Mouse (Mus musculus) gastrocnemius, postnatal 14 days (tissue): ENCODE measurements around the gene Gc. TPM values are rescaled to one million over a fixed set of nuclear protein-coding genes. Genes with fewer than 3 reads are reported as not detected.

ENCODE experiments used
- DNase-seq: peaks from one replicate; pipeline ENCODE4 v3.0.0; 2021; ENCODE audit warnings: mixed read lengths
- intact Hi-C: fragments of 180-260 bp; cut with DNase I; formaldehyde crosslinking; loops from one replicate; pipeline ENCODE4 v1.15.1; 2025; ENCODE audit warnings: low total_unique reads
- long read RNA-seq, 2 experiments: library from polyadenylated mRNA; stranded (forward); transcript quantifications; one replicate each; pipeline ENCODE4 v2.0.0; 2021
- total RNA-seq, 2 experiments: library from RNA; stranded (reverse); gene quantifications; 2 replicates each; pipeline ENCODE4 v1.2.3; 2021

Gene Gc
- not detected for total RNA-seq
- long read RNA-seq, experiment 1: 0 reads
- long read RNA-seq, experiment 2: 0 reads

- intact Hi-C loops: no loop called here
- DNase-seq: no peak
Measured at GRCm38 (mm10) chr5:89457554-89458062, at the start of gene Gc. TSS of gene Gc (minus strand) at chr5:89457898.

DNA sequence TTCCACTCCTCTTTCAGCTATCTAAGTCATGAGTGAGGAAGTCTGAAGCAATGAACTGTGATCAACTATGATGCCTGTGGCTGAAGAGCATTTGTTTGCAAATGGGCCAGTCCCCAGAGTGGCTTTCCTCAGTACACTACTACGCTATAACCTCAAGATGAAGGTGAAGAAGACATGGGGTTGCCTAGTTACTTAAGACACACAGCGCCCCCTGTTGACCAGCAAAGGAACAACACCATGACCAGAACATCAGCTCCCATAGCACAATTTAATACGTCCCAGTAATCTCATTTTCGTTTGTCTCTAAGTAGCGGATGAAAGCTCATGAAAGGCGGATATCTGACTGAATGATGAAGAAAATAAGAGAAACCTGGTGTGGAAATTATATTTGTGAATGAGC is 42.5 kb upstream of the Gc start:
- intact Hi-C loops: no loop called here
- DNase-seq: no peak

DNA sequence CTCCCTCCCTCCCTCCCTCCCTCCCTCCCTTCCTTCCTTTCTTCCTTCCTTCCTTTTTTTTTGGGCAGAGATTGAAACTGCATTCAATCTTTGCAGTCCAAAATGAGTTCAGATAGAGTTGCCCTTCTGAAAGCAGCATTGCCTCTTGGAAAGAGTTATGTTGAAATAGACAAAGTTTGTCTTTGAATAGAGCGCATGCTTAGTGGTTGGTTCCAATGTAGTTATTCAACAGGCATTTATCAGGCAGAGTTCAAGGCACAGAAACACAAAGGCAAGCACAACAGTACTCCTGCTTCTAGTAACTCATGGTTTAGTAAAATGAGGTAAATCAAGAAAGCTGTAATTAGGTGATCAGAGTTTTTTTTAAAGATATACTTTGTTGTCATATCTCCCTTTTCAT is 34.9 kb upstream of the Gc start:
- no peak for DNase-seq
- intact Hi-C loops: no loop called here

- intact Hi-C loops: no loop called here
- DNase-seq: no peak
Measured at GRCm38 (mm10) chr5:89470483-89470882, 12.8 kb upstream of the Gc start.

DNA sequence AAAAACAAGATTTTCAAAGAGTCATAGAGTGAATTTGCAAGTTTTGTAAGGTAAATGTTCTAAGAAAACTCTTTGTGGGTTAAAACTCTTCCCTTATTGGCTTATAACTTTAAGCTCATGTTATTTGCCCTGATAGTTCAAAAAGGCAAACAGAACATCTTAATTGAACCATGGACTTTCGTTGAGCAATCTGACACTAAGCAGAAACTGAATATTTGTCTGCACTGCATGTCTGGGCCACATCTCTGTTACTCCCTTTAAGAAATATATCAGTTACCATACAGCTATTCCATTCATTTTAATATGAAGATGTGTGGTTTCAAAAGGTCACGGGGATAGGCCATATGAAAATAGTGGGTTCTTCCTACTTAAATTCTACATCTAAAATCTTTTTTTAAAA is 10.2 kb upstream of the Gc start:
- intact Hi-C loops: no loop called here

DNA sequence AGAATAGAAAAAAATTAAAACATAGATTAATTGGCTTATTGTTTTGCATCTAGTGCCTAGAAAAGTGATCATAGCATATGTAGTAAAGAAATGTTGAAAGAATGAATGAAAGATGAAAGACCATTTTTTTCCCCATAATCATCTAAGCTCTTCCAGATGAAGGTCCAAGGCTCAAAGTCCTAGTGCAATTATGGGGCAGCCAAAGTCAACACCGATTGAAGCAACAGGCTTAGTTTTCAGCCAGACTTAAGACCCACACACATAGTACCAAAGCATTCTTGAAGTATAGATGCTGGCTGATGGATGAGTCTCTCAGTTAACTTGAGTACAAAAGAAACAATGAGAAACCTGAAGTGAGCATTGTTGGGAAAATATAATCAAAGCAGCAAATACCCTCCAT is 9.3 kb upstream of the Gc start:
- intact Hi-C loops: no loop called here
- DNase-seq: no peak

More for the DNA sequence above, 10.2 kb upstream of the Gc start:
- no peak for DNase-seq

GRCm38 (mm10) chr5:89466275-89466674 is 8.6 kb upstream of the Gc start:
- intact Hi-C loops: no loop called here
- DNase-seq: no peak

GRCm38 (mm10) chr5:89461817-89462216 is 4.1 kb upstream of the Gc start:
- intact Hi-C loops: no loop called here
- DNase-seq: no peak

DNA sequence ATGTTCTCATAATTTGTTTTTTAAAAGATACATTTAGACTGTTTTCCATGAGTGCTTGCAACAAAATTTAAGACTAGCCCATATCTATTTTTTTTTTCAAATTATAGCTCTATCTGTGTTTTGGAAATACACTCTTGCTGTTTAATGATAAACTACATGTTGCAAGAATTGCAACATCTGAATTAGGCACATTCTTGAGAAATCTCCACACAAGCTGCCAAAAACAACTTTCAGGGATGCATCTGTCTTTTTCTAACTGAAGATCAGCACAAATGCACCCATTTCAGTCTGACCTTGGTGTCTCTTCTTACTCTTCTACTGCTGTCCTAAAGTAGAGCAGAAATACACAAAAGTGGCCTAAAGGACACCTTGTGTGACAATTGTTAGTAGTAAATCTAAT is 1.9 kb upstream of the Gc start:
- intact Hi-C loops: no loop called here
- DNase-seq: no peak

DNA sequence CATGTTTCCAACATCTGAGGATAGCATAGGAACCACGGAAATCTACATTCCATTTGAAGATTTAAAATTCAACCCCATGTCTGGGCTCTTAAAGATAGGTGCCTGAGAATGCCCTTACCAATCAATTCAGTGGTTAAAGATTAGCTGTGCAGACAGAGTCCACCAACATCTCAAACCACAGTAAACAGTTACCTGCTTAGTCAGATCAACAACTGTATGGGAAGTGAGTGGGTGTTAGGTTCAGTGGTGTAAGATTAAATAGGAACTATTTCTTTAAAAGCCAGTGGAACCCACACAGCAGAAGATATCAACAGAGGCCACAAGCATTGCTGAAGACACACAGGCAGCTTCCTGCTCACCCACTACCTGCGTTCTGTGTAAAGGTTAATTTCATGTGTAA is 1.3 kb upstream of the Gc start:
- DNase-seq: no peak
- intact Hi-C loops: no loop called here

DNA sequence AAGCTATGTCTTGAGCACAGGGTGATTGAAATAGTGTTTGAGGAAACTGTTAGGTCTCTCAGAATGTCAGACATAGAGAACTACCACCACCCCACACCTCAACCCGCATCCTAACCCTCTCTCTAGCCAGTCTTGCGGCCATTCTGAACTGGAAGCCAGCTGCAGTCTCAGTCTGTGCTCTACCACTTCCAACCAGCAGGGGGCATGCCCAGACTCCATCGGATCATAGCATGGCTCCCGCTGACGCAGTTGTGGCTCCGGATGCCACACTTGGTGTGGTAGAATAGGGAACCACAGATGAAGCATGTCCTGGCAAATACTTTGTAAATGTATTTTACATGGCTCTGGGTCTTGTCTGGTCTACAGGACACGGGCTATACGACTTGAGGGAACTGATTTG is 2.2 kb downstream of the Gc start:
- intact Hi-C loops: no loop called here
- peak; percentile 9 for DNase-seq

- no peak for DNase-seq
- intact Hi-C loops: no loop called here
Measured at GRCm38 (mm10) chr5:89450798-89451197, 6.9 kb downstream of the Gc start.

DNA sequence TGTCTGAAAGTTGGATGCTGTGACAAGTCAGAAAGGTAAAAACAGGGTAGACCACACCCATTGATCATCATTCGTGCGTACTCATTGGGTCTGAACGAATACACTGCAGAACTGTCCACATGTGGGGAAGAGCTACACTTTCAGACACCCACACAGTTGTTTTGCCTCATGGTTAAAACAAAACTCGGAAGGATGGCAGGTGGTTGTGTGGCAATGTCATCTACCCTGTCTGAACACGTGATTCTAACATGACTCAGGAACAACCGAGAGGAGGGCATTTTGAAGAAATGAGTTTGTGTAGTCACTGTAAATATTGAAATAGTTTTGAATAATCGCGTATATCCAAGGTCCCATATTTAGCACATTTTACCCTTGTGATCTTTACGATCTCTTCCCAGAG is 8.4 kb downstream of the Gc start:
- intact Hi-C loops: no loop called here
- no peak for DNase-seq

DNA sequence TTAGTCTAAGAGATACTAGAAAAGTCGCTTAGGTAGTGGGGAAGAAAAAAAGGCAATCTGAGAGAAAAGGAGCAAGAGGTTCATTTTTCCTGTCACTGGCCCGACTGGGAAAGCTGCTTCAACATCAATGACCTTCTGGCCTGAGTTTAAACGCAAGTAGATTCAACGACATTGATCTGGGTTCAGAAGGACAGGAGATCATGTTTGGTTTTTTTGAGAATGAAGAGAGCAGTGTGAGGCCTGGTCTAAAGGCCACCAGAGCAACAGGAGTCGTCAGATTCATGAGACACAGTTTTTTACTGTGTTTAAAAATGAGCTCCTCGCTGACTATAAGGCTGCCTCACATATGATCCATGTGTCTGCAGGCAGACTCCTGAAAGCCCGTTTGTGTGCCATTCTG is 9.7 kb downstream of the Gc start:
- intact Hi-C loops: no loop called here
- DNase-seq: no peak

DNA sequence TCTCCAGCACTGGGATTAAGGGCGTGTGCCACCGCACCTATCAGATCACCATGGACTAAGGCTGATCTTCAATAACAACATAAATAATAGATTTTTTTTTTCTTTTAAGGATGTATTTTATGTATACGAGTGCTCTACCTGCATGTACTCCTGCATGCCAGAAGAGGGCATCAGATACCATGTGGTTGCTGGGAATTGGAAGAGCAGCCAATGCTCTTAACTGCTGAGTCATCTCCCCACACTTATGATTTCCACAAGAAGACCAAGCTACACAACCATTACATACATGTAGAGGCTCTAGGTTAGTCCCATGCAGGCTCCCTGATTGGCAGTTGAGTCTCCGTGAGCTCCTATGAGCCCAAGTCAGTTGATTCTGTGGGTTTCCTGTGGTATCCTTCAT is 13.3 kb downstream of the Gc start:
- no peak for DNase-seq
- intact Hi-C loops: no loop called here

DNA sequence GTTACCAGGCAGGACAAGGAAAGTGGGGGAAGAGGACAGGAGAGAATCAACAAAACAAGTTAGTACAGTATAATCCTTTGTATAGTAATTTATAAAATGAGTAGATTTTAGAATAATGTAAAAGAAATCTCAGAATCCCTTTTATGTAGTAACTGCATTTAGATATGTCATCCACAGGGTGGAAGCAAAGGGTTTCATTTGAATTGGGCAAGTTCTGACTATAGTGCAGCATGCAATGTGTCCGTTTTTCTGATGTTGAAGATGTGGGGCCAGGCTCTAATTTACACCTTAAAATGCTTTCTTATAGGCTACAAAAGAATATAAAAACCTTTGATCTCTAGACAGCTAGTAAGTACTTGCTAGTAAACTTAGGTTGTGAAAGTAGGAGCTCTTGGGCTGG is 46.2 kb downstream of the Gc start:
- DNase-seq: no peak
- intact Hi-C loops: no loop called here

GRCm38 (mm10) chr5:89407376-89408082 is 50.2 kb downstream of the Gc start:
- no peak for DNase-seq
- intact Hi-C loops: no loop called here

DNA sequence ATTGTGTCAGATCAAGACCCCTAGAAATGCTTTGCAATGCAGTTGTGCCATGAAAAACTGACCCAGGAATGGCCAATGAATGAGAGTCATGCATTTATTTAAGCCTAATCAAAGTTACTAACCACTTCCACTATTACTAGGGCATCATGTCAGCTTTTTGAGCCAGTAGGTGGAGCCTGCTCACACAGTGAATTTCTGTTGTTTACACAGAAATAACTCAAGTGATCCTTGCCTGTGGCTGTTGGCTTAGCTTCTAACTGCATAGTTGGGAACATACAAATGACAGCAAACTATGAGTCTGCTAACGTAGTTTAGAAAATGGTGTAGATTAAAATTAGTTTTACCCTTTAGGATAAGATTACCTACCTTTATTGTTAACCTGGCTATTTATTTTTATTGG is 52.6 kb downstream of the Gc start:
- intact Hi-C loops: no loop called here
- no peak for DNase-seq

GRCm38 (mm10) chr5:89390405-89390804 is 67.3 kb downstream of the Gc start:
- intact Hi-C loops: no loop called here
- no peak for DNase-seq

DNA sequence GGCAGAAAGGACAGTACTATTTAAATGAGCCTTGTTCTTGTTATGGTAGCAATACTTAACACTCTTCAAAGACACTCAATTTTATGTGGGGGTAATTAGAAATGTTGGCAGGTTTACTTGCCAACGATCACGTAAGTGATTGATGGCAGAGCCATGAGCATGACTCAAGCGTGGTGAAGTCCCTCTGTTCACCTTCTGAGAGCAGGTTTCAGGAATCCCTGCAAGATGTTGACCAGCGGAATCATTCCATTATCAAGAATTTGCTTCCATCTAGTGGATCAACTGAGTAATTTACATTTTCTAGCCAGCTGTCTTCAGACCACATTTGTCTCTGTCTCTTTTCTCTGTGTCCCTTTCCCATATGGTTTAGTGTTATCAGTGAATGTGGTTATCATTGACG is 73.5 kb downstream of the Gc start:
- intact Hi-C loops: loop anchor here (10.0 kb wide), 1 partner anchor 499 kb away; the partner anchor contains the start of gene Slc4a4

GRCm38 (mm10) chr5:89381340-89381739 is 76.4 kb downstream of the Gc start:
- intact Hi-C loops: loop anchor here (10.0 kb wide), 1 partner anchor 497 kb away; the partner anchor contains the start of gene Slc4a4
- no peak for DNase-seq

More for the DNA sequence above, 73.5 kb downstream of the Gc start:
- no peak for DNase-seq

DNA sequence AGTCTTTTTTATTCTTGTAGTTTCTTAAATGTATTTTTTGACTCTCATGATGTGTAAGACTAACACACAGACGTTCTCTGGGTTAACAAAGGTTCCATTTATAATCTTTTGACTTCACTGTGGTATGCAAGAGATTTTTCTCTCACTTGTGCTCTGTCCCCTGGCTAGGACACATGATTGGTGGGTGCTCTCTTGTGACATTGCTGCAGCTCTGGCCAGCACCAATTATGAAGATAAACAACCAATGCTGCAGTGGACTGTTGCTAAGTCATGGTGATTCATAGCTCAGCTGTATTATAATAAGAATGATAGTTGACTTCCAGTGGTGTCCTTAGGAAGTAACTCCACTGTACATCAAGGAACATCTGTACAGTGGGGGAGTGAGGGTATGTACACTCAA is 87.6 kb downstream of the Gc start:
- DNase-seq: no peak
- intact Hi-C loops: no loop called here
